Mouse (Mus musculus) G1E-ER4 (cell line): ENCODE results near the gene Kcnq2. TPM values are rescaled to one million over a fixed set of nuclear protein-coding genes. Genes with fewer than 3 reads are reported as not detected.

Source experiments
- GATA1 ChIP-seq: IDR thresholded peaks from one replicate; pipeline ENCODE4 v1.8.0; 2012; ENCODE audit warnings: low read length, inconsistent platforms
- polyA plus RNA-seq: library from polyadenylated mRNA; stranded (reverse); fragments of >175 nt; gene quantifications from 2 replicates; pipeline ENCODE4 v1.2.3, GENCODE M21; 2012

Gene Kcnq2
- polyA plus RNA-seq, 1 experiment: not detected

- TF ChIP-seq GATA1: no peak
Measured at GRCm38 (mm10) chr2:181153131-181153530, 18.0 kb upstream of the Kcnq2 start.

GRCm38 (mm10) chr2:181152701-181153100 lies 17.6 kb upstream of the Kcnq2 start:
- no peak for TF ChIP-seq GATA1

GRCm38 (mm10) chr2:181150281-181150680 lies 15.2 kb upstream of the Kcnq2 start:
- TF ChIP-seq GATA1: no peak

- TF ChIP-seq GATA1: no peak
Measured at GRCm38 (mm10) chr2:181148318-181148955, 13.3 kb upstream of the Kcnq2 start.

- TF ChIP-seq GATA1: no peak
Measured at GRCm38 (mm10) chr2:181147546-181148317, 12.6 kb upstream of the Kcnq2 start.

- TF ChIP-seq GATA1: no peak
Measured at GRCm38 (mm10) chr2:181146976-181147545, 12.0 kb upstream of the Kcnq2 start.

GRCm38 (mm10) chr2:181144675-181145074 lies 9.6 kb upstream of the Kcnq2 start:
- no peak for TF ChIP-seq GATA1

- TF ChIP-seq GATA1: no peak
Measured at GRCm38 (mm10) chr2:181143509-181144276, 8.6 kb upstream of the Kcnq2 start.

- no peak for TF ChIP-seq GATA1
Measured at GRCm38 (mm10) chr2:181142703-181143135, 7.6 kb upstream of the Kcnq2 start.

GRCm38 (mm10) chr2:181139641-181140193 lies 4.6 kb upstream of the Kcnq2 start:
- no peak for TF ChIP-seq GATA1

- no peak for TF ChIP-seq GATA1
Measured at GRCm38 (mm10) chr2:181136934-181137333, 1.8 kb upstream of the Kcnq2 start.

GRCm38 (mm10) chr2:181135446-181135818 lies 332 bp upstream of the Kcnq2 start:
- no peak for TF ChIP-seq GATA1

GRCm38 (mm10) chr2:181133837-181134590 lies 1.1 kb downstream of the Kcnq2 start:
- no peak for TF ChIP-seq GATA1

- no peak for TF ChIP-seq GATA1
Measured at GRCm38 (mm10) chr2:181130245-181130644, 4.9 kb downstream of the Kcnq2 start.

- TF ChIP-seq GATA1: no peak
Measured at GRCm38 (mm10) chr2:181128963-181129362, 6.1 kb downstream of the Kcnq2 start.

- TF ChIP-seq GATA1: no peak
Measured at GRCm38 (mm10) chr2:181127786-181128185, 7.3 kb downstream of the Kcnq2 start.
